Mouse (Mus musculus) liver, embryonic 16.5 days (tissue): ENCODE measurements around the gene Ppp1r3c. TPM values are rescaled to one million over a fixed set of nuclear protein-coding genes. Genes with fewer than 3 reads are reported as not detected.

Experiments
- ATAC-seq: fragments of 200-750 bp; cut with Nextera tagmentation; 2 replicates; pipeline ENCODE4 v1.8.0; 2017; ENCODE audit warnings: low read depth, mild to moderate bottlenecking, moderate number of reproducible peaks, moderate library complexity
- H3K27ac ChIP-seq: fragments of 300-500 bp; sonication (generic); 2 replicates; pipeline ENCODE4 v1.5.1; 2014; ENCODE audit warnings: mild to moderate bottlenecking, low read length
- H3K27me3 ChIP-seq: fragments of 300-500 bp; sonication (generic); 2 replicates; pipeline ENCODE4 v1.6.1; 2014; ENCODE audit warnings: low read depth, low read length, mixed read lengths; ENCODE audit not compliant: control insufficient read depth, insufficient read depth
- H3K36me3 ChIP-seq: fragments of 300-500 bp; sonication (generic); 2 replicates; pipeline ENCODE4 v1.6.1; 2014; ENCODE audit warnings: mild to moderate bottlenecking; ENCODE audit not compliant: control insufficient read depth, insufficient read depth
- H3K4me1 ChIP-seq: fragments of 300-500 bp; sonication (generic); 2 replicates; pipeline ENCODE4 v1.6.1; 2014; ENCODE audit warnings: low read depth, low read length, mixed read lengths; ENCODE audit not compliant: control insufficient read depth
- H3K4me2 ChIP-seq: fragments of 300-500 bp; sonication (generic); 2 replicates; pipeline ENCODE4 v1.6.1; 2014; ENCODE audit warnings: low read depth, low read length, mixed read lengths
- H3K4me3 ChIP-seq: fragments of 300-500 bp; sonication (generic); 2 replicates; pipeline ENCODE4 v1.5.1; 2014; ENCODE audit warnings: low read depth, mild to moderate bottlenecking, low read length
- H3K9ac ChIP-seq: fragments of 300-500 bp; sonication (generic); 2 replicates; pipeline ENCODE4 v1.6.1; 2014; ENCODE audit warnings: low read depth, low read length
- H3K9me3 ChIP-seq: fragments of 300-500 bp; sonication (generic); replicated peaks from 2 replicates; pipeline ENCODE4 v1.6.1; 2016; ENCODE audit warnings: low read length; ENCODE audit not compliant: control insufficient read depth
- WGBS: fragments of 180-500 bp; shearing (Covaris S2); extraction: QIAGEN DNeasy Blood & Tissue Kit; methylation state at CpG from one replicate; pipeline ENCODE4 v1.1.7; 2014; ENCODE audit not compliant: insufficient replicate concordance; 5-methylcytosine and 5-hydroxymethylcytosine counted together
- polyA plus RNA-seq: library from polyadenylated mRNA; unstranded; fragments of >200 nt; fragmentation: Nextera tagmentation; extraction: Ambion mirVana; gene quantifications from 2 replicates; pipeline ENCODE4 v1.2.1, GENCODE M21; 2015

The Ppp1r3c gene
- 8.7 and 9.1 TPM in 2 replicates for polyA plus RNA-seq

- peak within 1 kb of the TSS; percentile 44 for H3K4me2 ChIP-seq
- H3K4me1 ChIP-seq: no peaks in the 10 kb centered on the region
- H3K9me3 ChIP-seq: no peaks in the 10 kb centered on the region
- H3K9ac ChIP-seq: peak within 1 kb of the TSS; percentile 4; the same call in 1 of the 2 replicates
- peaks cover 11% of the 10 kb centered on the region for H3K27me3 ChIP-seq
- peak; percentile 99 for ATAC-seq
- H3K4me3 ChIP-seq: peak within 1 kb of the TSS; percentile 50
- peak within 1 kb of the TSS; percentile 81 for H3K27ac ChIP-seq
- no peaks in the 10 kb centered on the region for H3K36me3 ChIP-seq
- 1% methylated on average over 33 of the region's 33 CpGs for WGBS
These were observed at the start of gene Ppp1r3c for GRCm38 (mm10) chr19:36736537-36736936. TSS of gene Ppp1r3c (minus strand) at chr19:36736653.

- H3K4me3 ChIP-seq: no peak overlapping the region
- no peak overlapping the region for H3K9ac ChIP-seq
- H3K27ac ChIP-seq: no peak overlapping the region
- H3K9me3 ChIP-seq: no peaks in the 10 kb centered on the region
- ATAC-seq: no peak
- WGBS: 67% methylated on average over 6 of the region's 6 CpGs
- no peaks in the 10 kb centered on the region for H3K27me3 ChIP-seq
- H3K4me1 ChIP-seq: no peaks in the 10 kb centered on the region
- H3K36me3 ChIP-seq: no peaks in the 10 kb centered on the region
- no peak overlapping the region for H3K4me2 ChIP-seq
These were observed 46.7 kb upstream of the Ppp1r3c start for GRCm38 (mm10) chr19:36783179-36783578.

- Histone ChIP-seq H3K9me3 (no peaks in the 10 kb centered on the region), H3K27ac (no peak overlapping the region), H3K4me3 (no peak overlapping the region), H3K4me1 (no peaks in the 10 kb centered on the region), H3K27me3 (no peaks in the 10 kb centered on the region), H3K9ac (no peak overlapping the region), H3K4me2 (no peak overlapping the region), H3K36me3 (no peaks in the 10 kb centered on the region)
- ATAC-seq: no peak
- WGBS: 58% methylated on average over 3 of the region's 3 CpGs
These were observed 46.1 kb upstream of the Ppp1r3c start for GRCm38 (mm10) chr19:36782591-36782990.

GRCm38 (mm10) chr19:36781996-36782395, 45.5 kb upstream of the Ppp1r3c start:
- Histone ChIP-seq H3K36me3 (no peaks in the 10 kb centered on the region), H3K4me1 (no peaks in the 10 kb centered on the region), H3K27ac (no peak overlapping the region), H3K9me3 (no peaks in the 10 kb centered on the region), H3K4me2 (no peak overlapping the region), H3K9ac (no peak overlapping the region), H3K4me3 (no peak overlapping the region), H3K27me3 (no peaks in the 10 kb centered on the region)
- 49% methylated on average over 3 of the region's 3 CpGs for WGBS
- ATAC-seq: no peak

- WGBS: 61% methylated on average over 1 of the region's 1 CpGs
- peak; percentile 67 for ATAC-seq
- no peak overlapping the region for H3K4me3 ChIP-seq
- no peaks in the 10 kb centered on the region for H3K36me3 ChIP-seq
- H3K27me3 ChIP-seq: no peaks in the 10 kb centered on the region
- no peaks in the 10 kb centered on the region for H3K9me3 ChIP-seq
- H3K4me2 ChIP-seq: no peak overlapping the region
- no peaks in the 10 kb centered on the region for H3K4me1 ChIP-seq
- H3K9ac ChIP-seq: no peak overlapping the region
- H3K27ac ChIP-seq: no peak overlapping the region
These were observed 43.9 kb upstream of the Ppp1r3c start for GRCm38 (mm10) chr19:36780375-36780774.

GRCm38 (mm10) chr19:36779765-36780164, 43.3 kb upstream of the Ppp1r3c start:
- no peaks in the 10 kb centered on the region for H3K27me3 ChIP-seq
- no peaks in the 10 kb centered on the region for H3K36me3 ChIP-seq
- H3K4me3 ChIP-seq: no peak overlapping the region
- no peak overlapping the region for H3K9ac ChIP-seq
- H3K27ac ChIP-seq: no peak overlapping the region
- H3K4me1 ChIP-seq: no peaks in the 10 kb centered on the region
- no peaks in the 10 kb centered on the region for H3K9me3 ChIP-seq
- ATAC-seq: no peak
- no peak overlapping the region for H3K4me2 ChIP-seq
- WGBS: 56% methylated on average over 3 of the region's 3 CpGs

GRCm38 (mm10) chr19:36775531-36775930, 39.1 kb upstream of the Ppp1r3c start:
- Histone ChIP-seq H3K4me1 (no peaks in the 10 kb centered on the region), H3K27me3 (no peaks in the 10 kb centered on the region), H3K27ac (no peak overlapping the region), H3K9me3 (no peaks in the 10 kb centered on the region), H3K36me3 (no peaks in the 10 kb centered on the region), H3K4me3 (no peak overlapping the region), H3K4me2 (no peak overlapping the region), H3K9ac (no peak overlapping the region)
- 74% methylated on average over 8 of the region's 8 CpGs for WGBS
- ATAC-seq: no peak

GRCm38 (mm10) chr19:36773716-36774459, 37.4 kb upstream of the Ppp1r3c start:
- Histone ChIP-seq H3K9ac (no peak overlapping the region), H3K4me2 (no peak overlapping the region), H3K27ac (no peak overlapping the region), H3K9me3 (no peaks in the 10 kb centered on the region), H3K36me3 (no peaks in the 10 kb centered on the region), H3K4me1 (no peaks in the 10 kb centered on the region), H3K4me3 (no peak overlapping the region), H3K27me3 (no peaks in the 10 kb centered on the region)
- 59% methylated on average over 8 of the region's 8 CpGs for WGBS
- ATAC-seq: no peak

- Histone ChIP-seq H3K4me2 (no peak overlapping the region), H3K27me3 (no peaks in the 10 kb centered on the region), H3K9ac (no peak overlapping the region), H3K4me1 (no peaks in the 10 kb centered on the region), H3K27ac (no peak overlapping the region), H3K4me3 (no peak overlapping the region), H3K9me3 (no peaks in the 10 kb centered on the region), H3K36me3 (no peaks in the 10 kb centered on the region)
- 22% methylated on average over 8 of the region's 8 CpGs for WGBS
- peak; percentile 41; the same call in 1 of the 2 replicates for ATAC-seq
These were observed 31.6 kb upstream of the Ppp1r3c start for GRCm38 (mm10) chr19:36768084-36768483.
